Mouse (Mus musculus): ENCODE data around the gene Fbxo45. TPM values are rescaled to one million over a fixed set of nuclear protein-coding genes. Genes with fewer than 3 reads are reported as not detected.
A peak's percentile ranks its signal among the peaks of the same experiment; 100 is the strongest.

The Fbxo45 gene
- total RNA-seq, 2 experiments from 2014 or later: 13.8 to 13.9 TPM

GRCm38 (mm10) chr16:32204902-32205301 lies 42.1 kb downstream of the Fbxo45 start:
- no peak for DNase-seq

DNA sequence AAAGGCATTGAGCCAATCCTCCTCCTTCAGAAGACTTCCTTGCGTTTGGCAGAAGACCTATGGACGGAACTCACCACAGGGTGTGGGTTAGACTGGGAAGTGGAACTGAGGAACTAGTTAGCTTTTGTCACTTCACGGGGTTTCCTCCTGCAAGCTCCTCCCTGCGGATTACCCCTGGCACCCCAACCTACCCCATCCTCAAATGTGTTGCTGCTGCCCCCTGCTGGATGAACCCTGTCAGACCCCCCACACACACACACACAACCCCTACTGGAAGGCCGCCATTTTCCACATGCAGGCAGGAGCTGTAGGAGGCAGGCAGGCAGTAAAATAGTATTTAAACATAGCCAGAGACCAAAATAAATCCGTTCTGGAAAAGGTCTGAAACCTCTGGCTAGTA lies 44.3 kb downstream of the Fbxo45 start:
- peak; percentile 70 for DNase-seq

- no peak for DNase-seq
These were observed 46.0 kb downstream of the Fbxo45 start for GRCm38 (mm10) chr16:32201004-32201325.

GRCm38 (mm10) chr16:32200256-32201003 lies 46.5 kb downstream of the Fbxo45 start:
- DNase-seq: no peak

- DNase-seq: no peak
These were observed 56.9 kb downstream of the Fbxo45 start for GRCm38 (mm10) chr16:32190011-32190441.

- peak; percentile 39 for DNase-seq
These were observed 57.8 kb downstream of the Fbxo45 start for GRCm38 (mm10) chr16:32189109-32189508.

DNA sequence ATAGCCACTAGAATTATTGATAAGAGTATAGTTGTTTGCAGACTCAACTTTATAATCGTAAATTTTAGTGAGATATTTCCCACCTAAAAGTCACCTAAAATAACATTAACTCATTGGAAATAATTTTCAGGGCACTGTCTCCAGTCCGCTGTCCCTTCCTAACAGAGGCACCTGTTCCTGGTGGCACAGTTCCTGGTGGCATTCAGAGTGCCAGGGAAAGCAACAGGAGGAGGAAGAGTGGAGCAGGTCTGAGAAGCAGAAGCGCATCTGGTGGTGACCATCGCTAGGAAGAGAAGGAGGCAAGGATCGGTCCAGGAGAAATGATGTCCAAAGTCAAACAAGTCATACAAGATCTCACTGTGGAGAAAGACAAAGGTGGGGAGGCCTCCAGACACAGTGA lies 60.9 kb downstream of the Fbxo45 start:
- no peak for DNase-seq

Small RNA genes lying within 50 kb of the gene (microRNA-seq; reads per million reads assigned to microRNA genes)
- 0 reads per million in 2 experiments for gene Mir1946a (ENCODE audit: borderline replicate concordance in 2 of 2)

Other genes starting within 250 kb of the Fbxo45 start
- gene Senp5, start 243.9 kb downstream of the Fbxo45 start, total RNA-seq (2021): 10 to 100 TPM; 11.0 to 11.6 TPM
- 10 to 100 TPM; 13.8 to 14.7 TPM for gene Pak2, start 167.8 kb downstream of the Fbxo45 start, total RNA-seq (2021)
- 10 to 100 TPM; 12.6 to 14.0 TPM for gene Pigx, start 147.4 kb downstream of the Fbxo45 start, total RNA-seq (2021)
- 1 to 10 TPM; 7.7 to 7.9 TPM for gene Cep19, start 147.4 kb downstream of the Fbxo45 start, total RNA-seq (2021)
- gene Nrros, start 81.6 kb downstream of the Fbxo45 start, total RNA-seq (2021): 1 to 10 TPM; 1.9 to 2.5 TPM
- not detected for gene Bex6, start 67.3 kb downstream of the Fbxo45 start, total RNA-seq (2021)
- 1 to 10 TPM; 5.2 TPM for gene Wdr53, start 69 bp upstream of the Fbxo45 start, total RNA-seq (2021)
- gene Smco1, start 24.3 kb upstream of the Fbxo45 start, total RNA-seq (2021): 10 to 100 TPM; 48.0 to 55.0 TPM
- 10 to 100 TPM in 1 of 2 experiments, 1 to 10 TPM in 1; 9.8 to 10.5 TPM for gene Rnf168, start 30.3 kb upstream of the Fbxo45 start, total RNA-seq (2021)
- gene Ubxn7, start 85.1 kb upstream of the Fbxo45 start, total RNA-seq (2021): 10 to 100 TPM; 13.0 to 16.2 TPM
- gene Tm4sf19, start 153.3 kb upstream of the Fbxo45 start, total RNA-seq (2021): not detected
- gene Tctex1d2, start 172.5 kb upstream of the Fbxo45 start, total RNA-seq (2021): 1 to 10 TPM; 4.1 to 4.3 TPM
- 100 to 1,000 TPM in 1 of 2 experiments, 10 to 100 TPM in 1; 95.5 to 104 TPM for gene Pcyt1a, start 183.8 kb upstream of the Fbxo45 start, total RNA-seq (2021)
- gene Slc51a, start 240.7 kb upstream of the Fbxo45 start, total RNA-seq (2021): not detected
- gene Zdhhc19, start 249.1 kb upstream of the Fbxo45 start, total RNA-seq (2021): not detected

Measured in gastrocnemius, postnatal 25 days (tissue).